Mouse (Mus musculus): ENCODE measurements around the gene Rcsd1. TPM values are rescaled to one million over a fixed set of nuclear protein-coding genes. Genes with fewer than 3 reads are reported as not detected.

Gene Rcsd1
- 2.0 and 3.5 TPM in 2 replicates for polyA plus RNA-seq (2012; rRNA removed; ENCODE audit: low replicate concordance)

GRCm38 (mm10) chr1:165709629-165710256 lies at the start of gene Rcsd1:
Gene Rcsd1 (minus strand): TSS chr1:165709757.

GRCm38 (mm10) chr1:165634151-165634884 lies 75.2 kb downstream of the Rcsd1 start, which contains the start of gene Mpzl1:
Gene Mpzl1 (minus strand): TSS chr1:165634538.

Other genes with a start within 250 kb of the Rcsd1 start
- 4.1 and 10.2 TPM in 2 replicates for gene Dcaf6, start 249.3 kb downstream of the Rcsd1 start, polyA plus RNA-seq (2012; rRNA removed; ENCODE audit: low replicate concordance)
- gene Mpc2, start 249.1 kb downstream of the Rcsd1 start, polyA plus RNA-seq (2012; rRNA removed; ENCODE audit: low replicate concordance): 65.6 and 114 TPM in 2 replicates
- gene Adcy10, start 224.6 kb downstream of the Rcsd1 start, polyA plus RNA-seq (2012; rRNA removed; ENCODE audit: low replicate concordance): 0.16 TPM in 1 of 2 replicates, not detected in the other
- 19.0 and 28.4 TPM in 2 replicates for gene Mpzl1, start 75.2 kb downstream of the Rcsd1 start, polyA plus RNA-seq (2012; rRNA removed; ENCODE audit: low replicate concordance)
- 34.8 and 54.2 TPM in 2 replicates for gene Creg1, start 54.0 kb upstream of the Rcsd1 start, polyA plus RNA-seq (2012; rRNA removed; ENCODE audit: low replicate concordance)
- 2.6 and 2.9 TPM in 2 replicates for gene Cd247, start 78.9 kb upstream of the Rcsd1 start, polyA plus RNA-seq (2012; rRNA removed; ENCODE audit: low replicate concordance)

Data from duodenum, adult 2 months (tissue).